Mouse (Mus musculus): ENCODE measurements around the gene Eps15. TPM values are rescaled to one million over a fixed set of nuclear protein-coding genes. Genes with fewer than 3 reads are reported as not detected.

The Eps15 gene
- 51.3 and 56.3 TPM in 2 replicates for polyA plus RNA-seq (2021; fragmentation: Nextera tagmentation)
- long read RNA-seq, experiment 1, full-length matches to known transcripts = 434 of 756 reads
- long read RNA-seq, experiment 1, partial matches to known transcripts = 239 of 756 reads
- long read RNA-seq, experiment 1, other reads (novel, unspliced or antisense) = 83 of 756 reads
- long read RNA-seq, experiment 2, full-length matches to known transcripts = 15 of 92 reads
- long read RNA-seq, experiment 2, partial matches to known transcripts = 76 of 92 reads
- long read RNA-seq, experiment 2, other reads (novel, unspliced or antisense) = 1 of 92 reads

GRCm38 (mm10) chr4:109279689-109280458 lies at the start of gene Eps15:
TSS of gene Eps15 (plus strand) at chr4:109280268.

GRCm38 (mm10) chr4:109234185-109234584 lies 45.9 kb upstream of the Eps15 start, which contains the start of gene Calr4:
TSS of gene Calr4 (plus strand) at chr4:109234485.

GRCm38 (mm10) chr4:109406486-109407175 lies 126.6 kb downstream of the Eps15 start, which contains the start of gene Ttc39a:
TSS of gene Ttc39a (plus strand) at chr4:109406623.

Other genes starting within 250 kb of the Eps15 start
- 28.1 and 31.1 TPM in 2 replicates for gene Osbpl9, start 78.0 kb upstream of the Eps15 start, polyA plus RNA-seq (2021; fragmentation: Nextera tagmentation)
- 0.40 and 1.0 TPM in 2 replicates for gene Calr4, start 45.8 kb upstream of the Eps15 start, polyA plus RNA-seq (2021; fragmentation: Nextera tagmentation)
- gene Ttc39a, start 126.4 kb downstream of the Eps15 start, polyA plus RNA-seq (2021; fragmentation: Nextera tagmentation) = 1.4 TPM in 2 replicates
- 20.2 and 126 TPM in 2 replicates for gene Rnf11, start 204.5 kb downstream of the Eps15 start, polyA plus RNA-seq (2021; fragmentation: Nextera tagmentation)